Mouse (Mus musculus): Measurements from ENCODE around the gene Notum. TPM values are rescaled to one million over a fixed set of nuclear protein-coding genes. Genes with fewer than 3 reads are reported as not detected.
"Not testable (repeated sequence)": the region's sequence is repeated elsewhere in the genome, so short reads cannot be mapped to it uniquely, and the experiment has no call there.

Notum gene
- polyA plus RNA-seq, 1 experiment from 2014 or later = 6.2 TPM

DNA sequence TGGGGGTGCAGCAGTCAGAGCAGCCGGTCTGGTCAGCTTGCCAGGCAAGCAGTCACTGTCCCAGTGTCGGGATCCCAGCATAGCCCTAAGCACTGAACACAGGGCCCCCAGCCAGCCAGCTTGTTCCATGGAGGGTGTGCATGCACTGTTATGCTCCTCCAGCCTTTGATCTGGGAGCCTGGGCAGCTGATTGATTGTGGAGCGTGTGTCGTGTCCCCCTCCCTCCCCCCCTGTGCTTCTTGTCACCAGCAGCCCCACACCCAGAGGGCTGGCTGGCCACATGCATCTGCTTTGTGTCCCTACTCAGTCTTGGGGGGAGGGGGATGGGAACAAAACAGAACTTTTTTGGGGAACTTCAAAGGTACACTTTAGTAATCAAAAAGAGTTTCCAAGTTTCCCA lies 34.2 kb upstream of the Notum start:
- Histone ChIP-seq H3K36me3 (peaks cover 20% of the 10 kb centered on the region), H3K27ac (replicated peaks) (peak overlapping the region; percentile 63), H3K4me1 (peaks cover 23% of the 10 kb centered on the region), H3K9ac (no peak overlapping the region), H3K4me2 (replicated peaks) (no peak overlapping the region), H3K9me3 (replicated peaks) (no peaks in the 10 kb centered on the region), H3K4me3 (replicated peaks) (no peak overlapping the region), H3K27me3 (no peaks in the 10 kb centered on the region)
- ATAC-seq (ENCODE audit: insufficient number of reproducible peaks, low FRiP score, low TSS enrichment, low read depth) = peak; percentile 65; the same call in 1 of the 2 replicates
- 10% methylated on average over 4 of the region's 4 CpGs for WGBS

DNA sequence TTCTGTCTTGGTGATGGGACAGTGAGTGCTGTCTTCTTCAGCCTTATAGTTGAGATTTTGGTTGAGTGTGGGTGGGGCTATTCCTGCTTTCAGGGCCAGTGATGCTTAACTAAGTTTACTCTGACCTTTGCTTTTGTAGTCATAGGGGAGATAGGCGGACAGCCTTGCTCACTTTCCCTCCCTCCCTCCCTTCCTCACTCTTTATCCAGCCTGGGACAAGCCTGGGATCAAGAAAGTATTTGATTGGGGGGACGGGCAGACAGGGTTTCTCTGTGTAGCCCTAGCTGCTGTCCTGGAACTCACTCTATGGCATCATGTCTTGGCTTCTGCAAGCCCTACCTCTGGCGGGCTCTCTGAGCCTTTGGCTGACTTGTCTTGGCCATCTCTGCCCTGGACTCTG lies 32.5 kb upstream of the Notum start:
- no peak for ATAC-seq (ENCODE audit: insufficient number of reproducible peaks, low FRiP score, low TSS enrichment, low read depth)
- Histone ChIP-seq H3K9me3 (replicated peaks) (no peaks in the 10 kb centered on the region), H3K27ac (replicated peaks) (no peak overlapping the region), H3K9ac (no peak overlapping the region), H3K4me1 (peaks cover 23% of the 10 kb centered on the region), H3K4me3 (replicated peaks) (no peak overlapping the region), H3K4me2 (replicated peaks) (no peak overlapping the region), H3K27me3 (no peaks in the 10 kb centered on the region), H3K36me3 (peaks cover 34% of the 10 kb centered on the region)
- 76% methylated on average over 3 of the region's 3 CpGs for WGBS

DNA sequence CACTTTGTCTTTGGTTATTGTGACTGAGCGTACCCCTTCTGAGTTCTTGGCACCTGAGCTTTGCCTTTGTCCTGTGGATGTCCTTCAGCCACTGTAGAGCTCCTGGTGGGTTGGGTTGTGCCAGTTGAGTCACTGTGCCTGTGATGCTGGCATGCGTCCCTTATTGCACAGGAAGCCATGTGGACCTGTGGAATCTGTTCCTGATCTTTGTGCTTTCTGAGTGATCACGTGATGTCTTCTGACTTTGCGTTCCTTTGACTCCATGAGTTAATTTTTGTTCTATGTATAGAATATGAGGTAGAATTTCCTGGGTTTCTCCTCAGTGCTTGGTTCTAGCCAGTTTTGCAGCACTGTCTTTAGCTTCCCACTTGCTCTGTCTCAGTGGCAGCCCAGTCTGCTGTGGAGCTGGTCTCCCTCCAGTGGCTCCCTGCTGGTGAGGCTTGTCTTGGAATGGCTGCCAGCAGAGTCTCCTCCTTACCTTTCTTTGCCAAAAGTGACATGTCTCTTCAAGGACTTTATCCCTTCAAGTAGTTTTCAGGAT lies 31.6 kb upstream of the Notum start:
- ATAC-seq (ENCODE audit: insufficient number of reproducible peaks, low FRiP score, low TSS enrichment, low read depth) = no peak
- Histone ChIP-seq H3K27me3 (no peaks in the 10 kb centered on the region), H3K36me3 (peaks cover 42% of the 10 kb centered on the region), H3K4me1 (peaks cover 19% of the 10 kb centered on the region), H3K4me3 (replicated peaks) (no peak overlapping the region), H3K9me3 (replicated peaks) (no peaks in the 10 kb centered on the region), H3K9ac (no peak overlapping the region), H3K27ac (replicated peaks) (no peak overlapping the region), H3K4me2 (replicated peaks) (no peak overlapping the region)
- 78% methylated on average over 4 of the region's 4 CpGs for WGBS

DNA sequence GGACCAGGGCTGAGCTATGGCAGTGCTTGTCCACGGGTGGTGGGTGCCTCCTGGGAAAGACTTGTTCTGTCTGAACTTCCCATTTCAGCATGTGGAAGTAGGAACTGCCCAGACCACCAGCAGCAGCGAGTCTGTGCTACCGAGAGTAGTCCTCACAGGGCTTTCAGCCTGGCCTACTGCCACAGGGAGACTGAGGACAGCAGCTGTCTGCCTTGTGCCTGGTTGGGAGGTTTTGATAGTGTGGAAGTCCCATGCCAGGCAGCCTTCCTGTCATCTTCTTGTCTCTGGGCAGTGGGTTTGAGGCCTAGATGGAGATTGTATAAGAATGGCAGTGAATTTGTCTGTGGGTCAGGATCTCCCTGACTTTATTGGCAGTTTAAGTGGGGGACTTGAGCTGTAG lies 28.4 kb upstream of the Notum start:
- Histone ChIP-seq H3K36me3 (peaks cover 39% of the 10 kb centered on the region), H3K27me3 (no peaks in the 10 kb centered on the region), H3K9ac (no peak overlapping the region), H3K4me2 (replicated peaks) (no peak overlapping the region), H3K4me3 (replicated peaks) (no peak overlapping the region), H3K27ac (replicated peaks) (no peak overlapping the region), H3K4me1 (peaks cover 11% of the 10 kb centered on the region), H3K9me3 (replicated peaks) (no peaks in the 10 kb centered on the region)
- WGBS = 69% methylated on average over 3 of the region's 3 CpGs
- no peak for ATAC-seq (ENCODE audit: insufficient number of reproducible peaks, low FRiP score, low TSS enrichment, low read depth)

DNA sequence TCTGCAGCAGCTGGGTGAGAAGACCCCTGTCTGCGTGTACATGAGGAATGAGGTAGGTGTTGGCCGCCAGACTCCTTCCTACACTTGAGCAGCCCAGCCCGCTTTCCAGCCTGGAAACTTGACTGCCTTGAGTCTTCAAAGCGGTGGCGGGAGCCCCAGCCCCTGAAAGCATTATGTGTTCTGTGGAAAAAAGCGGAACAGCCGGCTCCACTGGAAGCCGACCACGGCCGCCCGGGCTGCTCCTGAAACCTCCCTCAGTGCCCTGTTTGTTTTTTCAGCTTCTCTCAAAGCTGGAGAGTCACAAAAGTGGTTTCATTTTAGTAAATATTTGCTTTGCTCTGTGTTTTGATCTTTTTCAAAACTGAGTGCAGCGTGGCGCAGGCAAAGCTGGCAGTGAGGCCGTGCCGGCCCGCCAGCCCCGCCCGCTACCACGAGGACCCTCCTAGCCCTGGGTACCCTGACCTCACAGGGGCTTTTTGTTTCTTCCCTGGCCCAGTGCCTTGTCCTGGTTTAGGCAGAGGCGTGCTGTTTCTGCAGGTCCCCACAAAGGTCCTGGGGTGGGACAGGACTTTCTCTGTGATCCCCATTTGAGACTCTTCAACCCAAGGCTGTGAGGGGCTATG lies 25.8 kb upstream of the Notum start:
- Histone ChIP-seq H3K9me3 (replicated peaks) (no peaks in the 10 kb centered on the region), H3K27me3 (no peaks in the 10 kb centered on the region), H3K27ac (replicated peaks) (peak overlapping the region; percentile 82), H3K4me1 (peaks cover 10% of the 10 kb centered on the region), H3K9ac (no peak overlapping the region), H3K4me2 (replicated peaks) (no peak overlapping the region), H3K36me3 (peaks cover 40% of the 10 kb centered on the region), H3K4me3 (replicated peaks) (no peak overlapping the region)
- 53% methylated on average over 20 of the region's 20 CpGs for WGBS
- ATAC-seq (ENCODE audit: insufficient number of reproducible peaks, low FRiP score, low TSS enrichment, low read depth) = peak; percentile 44

DNA sequence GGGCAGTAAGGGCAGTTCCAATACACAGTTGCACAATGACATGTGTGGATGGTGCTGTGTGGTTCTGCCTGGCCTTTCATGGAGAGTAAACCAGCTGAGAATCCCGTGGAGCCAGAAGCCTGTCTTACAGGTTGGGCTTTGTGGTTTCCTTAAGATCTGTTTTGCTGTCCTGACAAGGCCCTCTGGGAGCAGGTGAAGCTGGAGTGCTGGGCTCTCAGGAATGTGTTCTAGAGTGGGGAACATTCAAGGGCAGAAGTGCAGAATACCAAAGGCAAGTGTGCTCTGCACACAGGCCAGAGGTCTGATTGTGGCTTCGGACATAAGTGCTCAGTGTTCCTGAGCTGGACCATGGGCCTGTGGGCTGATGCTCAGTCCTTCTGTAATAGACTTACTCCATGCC lies 23.7 kb upstream of the Notum start:
- no peak overlapping the region for H3K4me2 ChIP-seq (replicated peaks)
- H3K9ac ChIP-seq = no peak overlapping the region
- H3K36me3 ChIP-seq = peaks cover 49% of the 10 kb centered on the region
- H3K9me3 ChIP-seq (replicated peaks) = no peaks in the 10 kb centered on the region
- WGBS = 78% methylated on average over 2 of the region's 2 CpGs
- H3K27me3 ChIP-seq = no peaks in the 10 kb centered on the region
- H3K4me3 ChIP-seq (replicated peaks) = no peak overlapping the region
- peaks cover 10% of the 10 kb centered on the region for H3K4me1 ChIP-seq
- ATAC-seq (ENCODE audit: insufficient number of reproducible peaks, low FRiP score, low TSS enrichment, low read depth) = no peak
- H3K27ac ChIP-seq (replicated peaks) = no peak overlapping the region; the same call in 1 of the 2 replicates

DNA sequence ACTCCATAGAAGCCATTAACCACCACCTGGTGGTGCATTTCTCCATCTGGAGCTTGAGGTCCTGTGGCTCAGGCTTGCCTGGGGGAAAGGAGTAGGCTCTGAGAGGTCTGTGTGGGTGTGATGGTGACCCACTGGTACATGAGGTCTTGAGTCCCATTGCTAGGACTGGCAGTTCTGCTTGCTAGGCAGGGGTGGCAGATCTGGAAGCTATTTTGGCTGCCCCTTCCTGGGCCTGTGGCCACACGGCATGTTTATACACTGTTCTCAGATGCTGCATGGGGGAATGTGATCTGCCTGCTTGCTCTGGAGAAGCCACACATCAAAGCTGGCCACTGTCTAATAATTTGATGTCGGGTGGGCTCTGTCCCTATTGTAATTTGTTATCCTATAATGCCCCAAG lies 23.1 kb upstream of the Notum start:
- no peaks in the 10 kb centered on the region for H3K27me3 ChIP-seq
- H3K27ac ChIP-seq (replicated peaks) = no peak overlapping the region; the same call in 1 of the 2 replicates
- ATAC-seq (ENCODE audit: insufficient number of reproducible peaks, low FRiP score, low TSS enrichment, low read depth) = no peak
- H3K9ac ChIP-seq = no peak overlapping the region
- H3K4me1 ChIP-seq = peaks cover 10% of the 10 kb centered on the region
- 55% methylated on average over 2 of the region's 2 CpGs for WGBS
- H3K9me3 ChIP-seq (replicated peaks) = no peaks in the 10 kb centered on the region
- no peak overlapping the region for H3K4me2 ChIP-seq (replicated peaks)
- peaks cover 44% of the 10 kb centered on the region for H3K36me3 ChIP-seq
- no peak overlapping the region for H3K4me3 ChIP-seq (replicated peaks)

DNA sequence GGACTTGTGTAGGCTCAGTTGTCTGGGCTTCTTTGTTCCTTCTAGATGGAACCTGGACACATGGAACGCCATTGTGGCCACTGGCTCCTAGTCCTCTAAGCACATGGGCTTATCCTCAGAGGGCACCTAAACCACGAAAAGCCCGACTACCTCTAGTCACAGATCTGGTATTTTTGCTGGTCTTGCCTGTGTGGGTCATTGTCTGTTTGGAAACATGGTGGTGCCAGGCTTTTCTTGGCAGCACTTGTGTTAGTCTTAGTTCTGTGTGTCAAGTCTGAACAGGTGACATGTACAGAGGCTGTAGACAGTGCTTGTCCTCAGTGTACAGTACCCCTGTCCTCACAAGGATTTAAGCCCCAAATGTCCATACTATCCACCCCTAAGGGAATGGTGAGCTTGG lies 22.6 kb upstream of the Notum start:
- 94% methylated on average over 3 of the region's 3 CpGs for WGBS
- no peak overlapping the region for H3K27ac ChIP-seq (replicated peaks)
- no peaks in the 10 kb centered on the region for H3K27me3 ChIP-seq
- no peak overlapping the region for H3K4me2 ChIP-seq (replicated peaks)
- H3K4me3 ChIP-seq (replicated peaks) = no peak overlapping the region
- peaks cover 41% of the 10 kb centered on the region for H3K36me3 ChIP-seq
- H3K4me1 ChIP-seq = peaks cover 10% of the 10 kb centered on the region
- H3K9ac ChIP-seq = no peak overlapping the region
- H3K9me3 ChIP-seq (replicated peaks) = no peaks in the 10 kb centered on the region
- ATAC-seq (ENCODE audit: insufficient number of reproducible peaks, low FRiP score, low TSS enrichment, low read depth) = no peak

DNA sequence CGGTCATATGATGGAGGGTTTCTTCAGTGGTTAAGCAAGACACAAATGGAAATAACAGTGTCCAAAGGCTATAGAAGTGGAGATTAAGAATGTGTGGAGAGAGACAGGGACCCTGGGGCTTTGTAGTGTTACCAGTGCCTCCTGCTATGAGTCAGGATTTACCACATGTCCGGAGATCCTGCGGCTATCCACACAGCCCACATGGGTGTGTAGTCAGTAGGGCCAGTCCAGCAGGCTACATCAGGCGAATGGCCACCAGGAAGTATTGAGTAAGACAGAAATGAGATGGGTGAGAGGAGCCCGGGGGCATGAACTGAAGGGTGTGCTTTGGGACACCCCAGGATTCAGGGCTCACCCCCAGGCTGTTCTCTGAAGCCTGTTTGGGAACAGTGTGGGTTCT lies 21.7 kb upstream of the Notum start:
- H3K27ac ChIP-seq (replicated peaks) = no peak overlapping the region
- H3K27me3 ChIP-seq = no peaks in the 10 kb centered on the region
- no peaks in the 10 kb centered on the region for H3K9me3 ChIP-seq (replicated peaks)
- 94% methylated on average over 5 of the region's 5 CpGs for WGBS
- no peak overlapping the region for H3K4me3 ChIP-seq (replicated peaks)
- H3K4me2 ChIP-seq (replicated peaks) = no peak overlapping the region
- H3K4me1 ChIP-seq = peaks cover 10% of the 10 kb centered on the region
- ATAC-seq (ENCODE audit: insufficient number of reproducible peaks, low FRiP score, low TSS enrichment, low read depth) = no peak
- peaks cover 41% of the 10 kb centered on the region for H3K36me3 ChIP-seq
- no peak overlapping the region for H3K9ac ChIP-seq

DNA sequence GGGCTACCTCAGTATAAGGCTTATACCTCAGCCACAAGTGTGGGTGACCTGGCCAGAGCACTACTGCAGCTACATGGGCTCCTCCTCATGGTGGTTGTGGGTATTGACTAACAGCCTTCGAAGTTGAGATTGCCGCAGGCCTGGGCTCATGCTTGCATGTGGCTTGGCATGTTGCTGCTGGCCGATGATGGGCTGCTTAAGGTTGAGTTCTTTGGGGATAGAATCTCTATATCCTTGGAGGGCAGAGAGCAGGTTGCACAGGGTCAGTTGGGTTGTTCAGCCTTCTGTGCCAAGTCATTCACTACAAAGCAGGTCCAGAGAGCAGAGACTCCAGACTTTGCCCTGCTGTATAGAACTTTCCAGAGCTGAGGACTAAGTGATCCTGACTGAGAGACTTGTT lies 18.9 kb upstream of the Notum start:
- Histone ChIP-seq H3K9me3 (replicated peaks) (no peaks in the 10 kb centered on the region), H3K4me2 (replicated peaks) (no peak overlapping the region), H3K36me3 (peaks cover 43% of the 10 kb centered on the region), H3K9ac (no peak overlapping the region), H3K27ac (replicated peaks) (no peak overlapping the region), H3K27me3 (no peaks in the 10 kb centered on the region), H3K4me1 (peaks cover 3% of the 10 kb centered on the region; the same call in 1 of the 2 replicates), H3K4me3 (replicated peaks) (no peak overlapping the region)
- WGBS = 69% methylated on average over 3 of the region's 3 CpGs
- no peak for ATAC-seq (ENCODE audit: insufficient number of reproducible peaks, low FRiP score, low TSS enrichment, low read depth)

DNA sequence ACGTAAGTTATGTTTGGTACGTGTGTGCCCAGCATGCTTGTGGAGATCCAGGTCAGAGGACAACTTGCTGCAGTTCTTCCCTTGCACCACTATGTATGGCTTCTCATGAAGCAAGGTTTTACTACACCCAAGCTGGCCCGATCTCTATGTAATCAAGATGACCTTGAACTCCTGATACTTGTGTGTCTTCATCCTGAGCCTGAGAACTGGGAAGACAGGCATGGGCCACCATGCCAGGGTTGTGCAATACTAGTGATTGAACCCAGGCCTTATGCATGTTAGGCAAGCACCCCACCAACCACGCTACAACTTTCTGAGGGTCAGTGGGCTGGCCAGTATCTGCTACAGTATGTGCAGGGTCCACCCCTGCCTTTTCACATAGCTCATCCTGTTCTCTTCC lies 16.0 kb upstream of the Notum start:
- ATAC-seq (ENCODE audit: insufficient number of reproducible peaks, low FRiP score, low TSS enrichment, low read depth) = no peak
- Histone ChIP-seq H3K9ac (no peak overlapping the region), H3K36me3 (peaks cover 37% of the 10 kb centered on the region), H3K27me3 (no peaks in the 10 kb centered on the region), H3K4me2 (replicated peaks) (no peak overlapping the region), H3K9me3 (replicated peaks) (no peaks in the 10 kb centered on the region), H3K27ac (replicated peaks) (no peak overlapping the region), H3K4me3 (replicated peaks) (no peak overlapping the region), H3K4me1 (peaks cover 16% of the 10 kb centered on the region)
- WGBS = 85% methylated on average over 4 of the region's 4 CpGs

DNA sequence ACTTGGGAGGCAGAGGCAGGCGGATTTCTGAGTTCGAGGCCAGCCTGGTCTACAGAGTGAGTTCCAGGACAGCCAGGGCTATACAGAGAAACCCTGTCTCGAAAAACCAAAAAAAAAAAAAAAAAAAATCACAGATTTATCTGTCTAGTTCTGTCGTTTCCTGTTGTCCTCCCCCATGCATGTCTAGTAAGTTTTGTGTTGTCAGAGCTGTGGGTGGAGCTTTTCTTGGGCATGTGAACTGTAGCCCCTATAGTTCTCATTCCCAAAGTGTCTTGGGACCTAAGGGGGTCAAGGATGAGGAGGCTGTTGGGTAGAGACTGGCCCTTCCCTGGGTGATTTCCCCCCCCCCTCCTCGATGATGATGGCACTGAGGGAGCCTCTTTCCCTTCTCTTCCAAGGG lies 14.9 kb upstream of the Notum start:
- ATAC-seq (ENCODE audit: insufficient number of reproducible peaks, low FRiP score, low TSS enrichment, low read depth); H3K27me3 ChIP-seq; H3K9ac ChIP-seq; H3K4me2 ChIP-seq (replicated peaks); H3K9me3 ChIP-seq (replicated peaks); H3K4me3 ChIP-seq (replicated peaks); H3K27ac ChIP-seq (replicated peaks): not testable (repeated sequence)
- peaks cover 28% of the 10 kb centered on the region for H3K36me3 ChIP-seq
- peaks cover 16% of the 10 kb centered on the region for H3K4me1 ChIP-seq
- WGBS = 79% methylated on average over 5 of the region's 5 CpGs

All from embryonic facial prominence, embryonic 15.5 days (tissue).